Mouse (Mus musculus) heart, postnatal 0 days (tissue): ENCODE data around the gene Hk3.

ENCODE experiments used
- CTCF ChIP-seq: IDR thresholded peaks from 2 replicates; pipeline ENCODE4 v1.5.1; 2016; ENCODE audit warnings: antibody characterized with exemption, control low read depth, low read depth
- EP300 ChIP-seq: IDR thresholded peaks from 2 replicates; pipeline ENCODE4 v1.6.1; 2016; ENCODE audit warnings: antibody characterized with exemption, low read depth

- no peak for TF ChIP-seq CTCF
- TF ChIP-seq EP300 = no peak
Observed at GRCm38 (mm10) chr13:54987405-54987804, 33.8 kb downstream of the Hk3 start.
